Mouse (Mus musculus): ENCODE results near the gene F13a1.

GRCm38 (mm10) chr13:37081506-37082241 is 31.6 kb upstream of the F13a1 start:
- TF ChIP-seq POLR2A (IDR thresholded peaks at IDR 0.05; ENCODE audit: borderline replicate concordance, control insufficient read depth, low read depth, low read length) (no peak), CTCF (IDR thresholded peaks at IDR 0.05; ENCODE audit: control insufficient read depth, insufficient read depth, low read length) (no peak)
